Mouse (Mus musculus) ES-Bruce4 (cell line): ENCODE results near the gene Spata31d1a.

ENCODE experiments used
- CTCF ChIP-seq: IDR thresholded peaks from one replicate; pipeline ENCODE4 v1.8.1; 2011; ENCODE audit warnings: low read depth, low read length
- EP300 ChIP-seq: IDR thresholded peaks from 2 replicates; pipeline ENCODE4 v1.6.1; 2011; ENCODE audit warnings: low read depth, low read length; ENCODE audit not compliant: insufficient read depth
- POLR2A ChIP-seq: IDR thresholded peaks from one replicate; pipeline ENCODE4 v1.8.1; 2011; ENCODE audit warnings: low read length; ENCODE audit not compliant: insufficient read depth

GRCm38 (mm10) chr13:59676316-59677229, 33.6 kb downstream of the Spata31d1a start:
- TF ChIP-seq POLR2A (no peak), CTCF (no peak), EP300 (no peak)
